Mouse (Mus musculus) gonadal fat pad, adult 2 months (tissue): ENCODE results near the gene Xkr8. TPM values are rescaled to one million over a fixed set of nuclear protein-coding genes. Genes with fewer than 3 reads are reported as not detected.
A peak's percentile ranks its signal among the peaks of the same experiment; 100 is the strongest.
"Not testable (repeated sequence)": the region's sequence is repeated elsewhere in the genome, so short reads cannot be mapped to it uniquely, and the experiment has no call there.

Source experiments
- DNase-seq: peaks from one replicate; pipeline ENCODE4 v3.0.0-alpha.2; 2012; ENCODE audit warnings: low read depth
- polyA plus RNA-seq: library from polyadenylated mRNA; depleted of rRNA; stranded (reverse); fragments of >200 nt; gene quantifications from 2 replicates; pipeline ENCODE4 v1.2.3, GENCODE M21; 2012; rRNA removed

The Xkr8 gene
- polyA plus RNA-seq: 8.8 and 11.5 TPM in 2 replicates

- DNase-seq: no peak
Measured at GRCm38 (mm10) chr4:132732148-132732684, at the start of gene Xkr8. Gene Xkr8, minus strand, starts transcription at chr4:132732546.

GRCm38 (mm10) chr4:132780288-132780687, 47.9 kb upstream of the Xkr8 start:
- DNase-seq: peak; percentile 79

GRCm38 (mm10) chr4:132778562-132779201, 46.3 kb upstream of the Xkr8 start:
- DNase-seq: no peak

- DNase-seq: no peak
Measured at GRCm38 (mm10) chr4:132776764-132777163, 44.4 kb upstream of the Xkr8 start.

- DNase-seq: no peak
Measured at GRCm38 (mm10) chr4:132774905-132775304, 42.6 kb upstream of the Xkr8 start.

- DNase-seq: no peak
Measured at GRCm38 (mm10) chr4:132771776-132772175, 39.4 kb upstream of the Xkr8 start.

DNA sequence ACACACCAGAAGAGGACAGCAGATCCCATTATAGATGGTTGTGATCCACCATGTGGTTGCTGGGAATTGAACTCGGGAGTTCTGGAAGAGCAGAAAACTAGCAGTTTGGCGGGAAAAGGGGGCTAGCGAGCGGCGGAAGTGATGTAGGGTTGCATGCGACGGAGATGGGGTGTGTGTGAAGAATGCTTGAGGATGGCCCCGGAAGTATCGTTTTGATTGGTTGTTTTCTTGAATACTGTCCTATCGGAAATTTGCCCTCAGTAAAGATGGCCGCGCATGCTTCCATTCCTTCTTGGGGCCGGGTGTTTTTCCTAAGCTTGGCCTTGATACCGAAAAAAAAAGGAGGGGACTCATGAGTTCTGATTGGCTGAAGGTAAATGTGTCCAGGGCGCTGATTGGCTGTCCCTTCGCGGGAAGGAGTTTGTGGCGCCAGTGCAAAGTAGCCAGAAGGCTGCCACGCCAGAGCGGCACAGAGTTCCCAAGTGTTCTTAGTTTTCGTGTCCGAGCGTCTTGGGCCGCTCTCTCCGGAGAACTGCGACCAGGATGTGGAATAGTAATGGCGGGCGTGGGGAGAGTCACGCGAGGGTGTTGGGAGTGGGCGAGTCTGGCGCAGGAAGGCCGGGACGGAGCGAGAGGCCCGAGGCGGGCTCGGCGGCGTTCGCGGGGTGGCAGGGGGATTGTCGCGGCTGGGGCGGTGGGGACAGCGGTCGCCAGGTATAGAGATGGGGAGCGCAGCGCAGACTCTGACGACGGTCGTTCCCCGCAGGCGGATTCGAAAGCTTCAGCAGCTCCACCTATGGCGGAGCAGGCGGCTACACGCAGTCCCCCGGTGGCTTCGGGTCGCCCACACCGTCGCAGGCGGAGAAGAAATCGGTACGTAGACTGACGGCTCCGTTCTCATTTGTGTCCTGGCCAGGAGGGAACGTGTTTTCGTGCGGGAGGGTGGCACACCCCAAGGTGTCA, 35.8 kb upstream of the Xkr8 start, which contains the start of gene Rpa2:
Gene Rpa2, plus strand, starts transcription at position 419 of the 963 bp plus-strand sequence.
- peak; percentile 99 for DNase-seq

DNA sequence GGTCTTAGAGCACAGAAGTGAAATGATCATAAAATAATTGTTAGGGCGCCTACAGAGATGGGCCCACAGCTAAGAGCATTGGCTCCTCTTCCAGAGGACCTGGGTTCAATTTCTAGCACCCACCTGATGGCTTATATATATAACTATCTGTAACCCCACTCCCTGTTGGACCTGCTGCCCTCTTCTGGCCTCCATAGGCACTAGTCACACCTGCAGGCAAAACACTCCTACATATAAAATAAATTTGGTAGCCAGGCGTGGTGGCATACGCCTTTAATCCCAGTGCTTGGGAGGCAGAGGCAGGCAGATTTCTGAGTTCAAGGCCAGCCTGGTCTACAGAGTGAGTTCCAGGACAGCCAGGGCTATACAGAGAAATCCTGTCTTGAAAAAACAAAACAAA, 30.8 kb upstream of the Xkr8 start:
- not testable (repeated sequence) for DNase-seq

DNA sequence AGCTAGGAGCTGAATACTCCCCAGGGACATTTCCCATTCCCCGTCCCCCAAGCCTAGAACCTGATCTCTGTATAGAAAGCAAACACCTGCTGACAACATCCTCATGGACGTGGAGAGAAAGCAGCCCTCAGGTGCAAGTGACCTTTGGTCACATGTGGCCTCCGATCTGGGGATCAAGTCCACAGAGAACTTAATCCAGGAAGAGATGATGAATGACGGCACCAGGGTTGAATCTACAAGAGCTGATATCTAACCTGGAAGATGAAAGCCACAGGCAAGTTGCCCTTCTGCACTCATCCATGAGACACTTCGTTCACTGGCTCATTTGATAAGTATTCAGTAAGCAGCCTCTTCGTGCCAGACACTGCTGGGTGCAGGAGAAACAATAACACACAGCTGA, 30.3 kb upstream of the Xkr8 start:
- DNase-seq: no peak

GRCm38 (mm10) chr4:132760296-132760695, 27.9 kb upstream of the Xkr8 start:
- DNase-seq: no peak

- no peak for DNase-seq
Measured at GRCm38 (mm10) chr4:132757633-132758351, 25.4 kb upstream of the Xkr8 start.

GRCm38 (mm10) chr4:132756974-132757373, 24.6 kb upstream of the Xkr8 start, which contains the start of gene Smpdl3b:
Gene Smpdl3b, minus strand, starts transcription at chr4:132757252.
- peak; percentile 68 for DNase-seq

- DNase-seq: no peak
Measured at GRCm38 (mm10) chr4:132752992-132753391, 20.6 kb upstream of the Xkr8 start.

DNA sequence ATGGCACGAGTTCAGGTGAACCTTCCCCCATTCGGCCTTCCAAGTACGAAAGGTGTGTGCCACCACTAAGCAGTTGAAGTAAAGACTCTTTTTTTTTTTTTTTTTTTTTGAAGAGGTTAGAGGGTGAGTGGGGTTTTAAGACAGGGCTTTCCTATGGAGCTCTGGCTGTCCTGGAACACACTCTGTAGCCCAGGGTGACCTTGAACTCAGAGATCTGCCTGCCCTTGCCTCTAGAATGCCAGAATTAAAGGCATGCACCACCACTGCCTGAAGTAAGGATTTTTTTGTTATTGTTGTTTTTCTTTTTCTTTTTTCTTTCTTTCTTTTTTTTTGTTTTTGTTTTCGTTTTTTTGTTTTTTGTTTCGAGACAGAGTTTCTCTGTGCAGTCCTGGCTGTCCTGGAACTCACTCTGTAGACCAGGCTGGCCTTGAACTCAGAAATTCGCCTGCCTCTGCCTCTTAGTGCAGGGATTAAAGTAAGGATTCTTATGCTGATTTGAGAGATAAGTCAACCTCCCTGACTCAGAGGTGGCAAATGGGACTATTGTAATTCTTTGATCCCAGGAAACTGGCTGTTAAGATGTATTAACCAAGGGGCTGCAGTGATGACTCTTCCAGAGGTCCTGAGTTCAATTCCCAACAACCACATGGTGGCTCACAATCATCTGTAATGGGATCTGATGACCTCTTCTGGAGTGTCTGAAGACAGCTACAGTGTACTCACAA, 17.1 kb upstream of the Xkr8 start:
- no peak for DNase-seq

DNA sequence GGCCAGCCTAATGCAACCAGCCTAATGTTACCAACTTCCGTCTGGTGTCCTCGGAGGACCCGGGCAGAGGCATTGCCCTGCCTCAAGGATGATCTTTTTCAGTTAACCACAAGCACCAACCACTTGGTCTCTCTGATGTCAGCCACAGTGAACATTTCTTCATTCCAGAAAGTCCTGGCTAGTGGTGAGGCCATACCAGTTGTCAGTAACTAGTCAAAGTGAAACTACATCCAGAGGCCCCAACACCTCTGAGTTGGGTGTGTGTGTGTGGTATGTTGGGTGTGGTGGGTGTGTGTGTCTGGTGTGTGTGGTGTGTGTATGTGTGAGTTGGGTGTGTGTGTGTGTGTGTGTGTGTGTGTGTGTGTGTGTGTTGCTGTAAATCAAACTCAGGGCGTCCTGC, 16.4 kb upstream of the Xkr8 start:
- no peak for DNase-seq

DNA sequence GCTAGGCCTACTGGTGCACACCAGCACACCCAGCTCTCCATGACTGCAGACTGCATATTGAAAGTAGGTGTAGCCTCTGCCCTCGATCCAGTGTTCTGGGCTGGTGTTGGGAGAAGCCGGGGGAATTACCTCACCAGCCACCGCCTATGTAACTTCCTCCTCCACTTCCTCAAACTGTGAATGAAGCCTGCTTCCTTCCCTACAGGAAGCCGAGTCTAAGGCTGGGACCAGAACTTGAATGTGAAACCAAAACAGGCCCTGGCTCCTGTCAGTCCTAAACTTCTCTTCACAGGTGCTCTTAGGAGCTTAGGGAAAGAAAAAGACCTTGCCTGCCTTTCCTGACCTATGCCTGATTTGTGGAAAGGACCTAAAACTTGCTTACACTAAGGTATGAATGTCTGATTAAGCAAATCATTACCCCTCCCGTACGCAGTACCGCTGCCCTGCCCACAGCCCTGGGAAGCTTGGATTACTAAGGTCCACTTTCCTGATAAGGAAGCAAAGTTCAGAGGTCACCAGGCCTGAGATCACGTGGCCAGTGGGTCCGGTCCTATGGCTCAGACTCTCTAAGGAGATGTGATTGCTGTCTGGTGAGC, 15.4 kb upstream of the Xkr8 start:
- no peak for DNase-seq

DNA sequence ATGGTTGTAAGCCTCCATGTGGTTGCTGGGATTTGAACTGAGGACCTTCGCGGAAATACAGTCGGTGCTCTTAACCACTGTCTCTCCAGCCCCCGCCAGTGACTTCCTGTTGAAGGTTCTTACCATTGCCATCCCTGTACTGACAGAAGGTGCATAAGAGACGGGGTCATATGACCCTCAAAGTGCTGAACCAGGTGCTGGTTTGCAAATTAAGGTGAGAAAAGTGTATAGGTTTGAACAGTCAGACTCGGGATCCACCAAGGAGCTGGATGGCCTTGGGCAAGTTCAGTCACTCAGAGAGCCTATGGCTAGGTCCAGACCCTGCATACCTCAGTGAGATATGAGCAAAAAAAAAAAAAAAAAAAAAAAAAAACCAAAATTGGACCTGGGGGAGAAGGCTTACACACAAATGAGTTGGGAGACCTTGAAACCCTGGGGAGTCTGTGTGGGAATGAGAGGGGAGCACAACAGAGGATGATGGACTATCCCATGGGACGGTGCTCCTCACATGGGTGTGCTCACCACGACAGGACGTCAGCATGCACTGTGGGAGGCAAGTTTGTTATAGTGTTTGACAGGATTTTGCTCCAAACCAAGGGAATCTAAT, 14.7 kb upstream of the Xkr8 start:
- no peak for DNase-seq

DNA sequence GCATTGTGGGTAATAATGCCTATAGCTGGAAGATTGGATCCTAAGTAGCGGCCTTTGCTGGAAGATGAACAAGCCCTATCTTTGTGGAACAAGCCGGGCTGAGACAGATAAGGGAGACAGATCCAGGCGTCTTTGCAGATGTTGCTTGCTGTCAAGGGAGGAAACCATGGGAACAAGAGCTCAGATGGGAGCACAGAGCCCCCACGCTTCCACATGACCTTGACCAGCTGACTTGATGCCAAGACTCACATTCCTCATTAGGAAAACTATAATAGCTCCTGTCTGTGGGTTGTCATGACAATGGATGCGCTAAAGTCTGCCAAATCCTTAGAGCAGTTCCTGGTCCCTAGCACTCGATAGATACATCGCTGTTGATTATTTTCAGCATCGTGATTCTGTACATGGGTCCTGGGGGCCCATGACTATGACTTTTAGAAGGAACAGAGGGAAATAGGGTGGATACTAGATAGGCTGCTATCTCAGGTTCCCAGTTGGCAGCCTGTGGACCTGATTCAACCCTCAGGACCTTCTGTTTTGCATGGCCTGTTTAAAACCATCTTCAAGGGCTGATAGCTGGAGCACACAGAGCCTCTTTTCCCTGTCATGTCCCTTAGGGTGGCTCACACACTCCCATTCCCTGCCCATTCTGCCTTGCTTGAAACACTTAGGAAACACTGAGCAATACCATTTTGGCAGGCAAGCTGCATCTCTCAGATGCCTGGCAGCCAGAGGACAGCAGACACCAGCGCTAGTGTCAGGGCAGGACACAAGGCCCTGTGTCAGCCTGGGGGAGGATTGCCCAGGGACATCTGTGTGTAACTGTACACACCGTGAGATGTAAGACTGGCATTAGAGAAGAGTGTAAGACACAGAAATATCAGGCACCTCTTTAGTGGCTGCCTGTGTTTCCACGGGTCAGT, 11.9 kb upstream of the Xkr8 start:
- no peak for DNase-seq

DNA sequence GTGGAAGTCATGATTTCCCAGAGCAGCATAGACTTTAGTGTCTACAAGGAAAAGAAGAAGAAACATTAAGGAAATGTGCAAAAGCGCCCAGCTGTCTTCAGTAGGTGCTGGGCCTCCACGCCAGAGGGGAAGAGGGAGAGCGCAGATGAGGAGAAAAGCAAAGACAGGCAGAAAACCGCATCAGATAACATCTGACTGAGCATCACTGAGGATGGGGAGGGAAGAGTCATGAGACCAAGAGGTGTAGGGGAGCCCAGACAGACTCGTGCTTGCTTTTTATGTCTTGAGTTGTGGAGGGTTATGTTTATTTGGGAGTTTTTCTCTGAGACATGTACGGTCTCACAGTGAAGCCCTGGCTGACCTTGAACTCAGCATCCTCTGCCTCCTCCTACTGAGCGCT, 9.1 kb upstream of the Xkr8 start:
- no peak for DNase-seq
